Mouse (Mus musculus): ENCODE results near the gene Por. TPM values are rescaled to one million over a fixed set of nuclear protein-coding genes. Genes with fewer than 3 reads are reported as not detected.

The Por gene
- polyA plus RNA-seq (2015; fragmentation: Nextera tagmentation; extraction: Ambion mirVana), result 89.7 and 93.5 TPM in 2 replicates

- no peak within 1 kb of the TSS for H3K9ac ChIP-seq
- 26% methylated on average over 9 of the region's 9 CpGs for WGBS
- H3K36me3 ChIP-seq, result no peaks in the 10 kb centered on the region
- H3K27ac ChIP-seq, result no peak within 1 kb of the TSS
- no peaks in the 10 kb centered on the region for H3K27me3 ChIP-seq
- H3K4me3 ChIP-seq, result no peak within 1 kb of the TSS
- H3K4me2 ChIP-seq (replicated peaks), result no peak within 1 kb of the TSS
- H3K4me1 ChIP-seq, result peaks cover 12% of the 10 kb centered on the region
- H3K9me3 ChIP-seq, result peaks cover 9% of the 10 kb centered on the region
- ATAC-seq (ENCODE audit: low FRiP score, low read depth), result no peak
These were observed at the start of gene Por for GRCm38 (mm10) chr5:135669741-135670275. Por (plus strand) TSS chr5:135670033.

- ATAC-seq (ENCODE audit: low FRiP score, low read depth), result no peak
- Histone ChIP-seq H3K4me2 (replicated peaks) (no peak overlapping the region), H3K27me3 (no peaks in the 10 kb centered on the region), H3K36me3 (no peaks in the 10 kb centered on the region), H3K27ac (no peak overlapping the region), H3K9me3 (no peaks in the 10 kb centered on the region), H3K9ac (no peak overlapping the region), H3K4me1 (no peaks in the 10 kb centered on the region), H3K4me3 (no peak overlapping the region)
- 83% methylated on average over 9 of the region's 9 CpGs for WGBS
These were observed 49.3 kb upstream of the Por start for GRCm38 (mm10) chr5:135620526-135620925.

GRCm38 (mm10) chr5:135621725-135622124, 48.1 kb upstream of the Por start:
- Histone ChIP-seq H3K4me3 (no peak overlapping the region), H3K36me3 (no peaks in the 10 kb centered on the region), H3K27ac (no peak overlapping the region), H3K4me2 (replicated peaks) (no peak overlapping the region), H3K27me3 (no peaks in the 10 kb centered on the region), H3K9ac (no peak overlapping the region), H3K4me1 (no peaks in the 10 kb centered on the region), H3K9me3 (no peaks in the 10 kb centered on the region)
- no peak for ATAC-seq (ENCODE audit: low FRiP score, low read depth)
- 84% methylated on average over 10 of the region's 10 CpGs for WGBS

GRCm38 (mm10) chr5:135623006-135623563, 46.7 kb upstream of the Por start:
- no peak overlapping the region for H3K9ac ChIP-seq
- H3K27me3 ChIP-seq, result no peaks in the 10 kb centered on the region
- H3K4me1 ChIP-seq, result no peaks in the 10 kb centered on the region
- H3K4me2 ChIP-seq (replicated peaks), result no peak overlapping the region
- WGBS, result 83% methylated on average over 18 of the region's 18 CpGs
- ATAC-seq (ENCODE audit: low FRiP score, low read depth), result no peak
- H3K36me3 ChIP-seq, result no peaks in the 10 kb centered on the region
- H3K27ac ChIP-seq, result no peak overlapping the region
- no peaks in the 10 kb centered on the region for H3K9me3 ChIP-seq
- H3K4me3 ChIP-seq, result no peak overlapping the region

GRCm38 (mm10) chr5:135628916-135629315, 40.9 kb upstream of the Por start:
- no peak overlapping the region for H3K9ac ChIP-seq
- no peaks in the 10 kb centered on the region for H3K9me3 ChIP-seq
- no peak for ATAC-seq (ENCODE audit: low FRiP score, low read depth)
- peaks cover 10% of the 10 kb centered on the region for H3K4me1 ChIP-seq
- H3K27ac ChIP-seq, result no peak overlapping the region
- H3K4me2 ChIP-seq (replicated peaks), result no peak overlapping the region
- no peaks in the 10 kb centered on the region for H3K36me3 ChIP-seq
- 47% methylated on average over 10 of the region's 10 CpGs for WGBS
- H3K27me3 ChIP-seq, result no peaks in the 10 kb centered on the region
- H3K4me3 ChIP-seq, result no peak overlapping the region

GRCm38 (mm10) chr5:135629401-135629800, 40.4 kb upstream of the Por start:
- Histone ChIP-seq H3K9me3 (no peaks in the 10 kb centered on the region), H3K4me3 (no peak overlapping the region), H3K4me1 (peaks cover 12% of the 10 kb centered on the region), H3K27ac (no peak overlapping the region), H3K27me3 (no peaks in the 10 kb centered on the region), H3K36me3 (no peaks in the 10 kb centered on the region), H3K4me2 (replicated peaks) (no peak overlapping the region), H3K9ac (no peak overlapping the region)
- no peak for ATAC-seq (ENCODE audit: low FRiP score, low read depth)
- WGBS, result 82% methylated on average over 3 of the region's 3 CpGs

- no peak overlapping the region for H3K27ac ChIP-seq
- 34% methylated on average over 3 of the region's 3 CpGs for WGBS
These were observed 39.2 kb upstream of the Por start for GRCm38 (mm10) chr5:135630598-135630997.

GRCm38 (mm10) chr5:135632117-135632796, 37.6 kb upstream of the Por start, which contains the start of gene Rhbdd2:
Rhbdd2 (plus strand) TSS chr5:135632618.
- H3K4me2 ChIP-seq (replicated peaks), result peak within 1 kb of the TSS; percentile 75
- H3K4me1 ChIP-seq, result peaks cover 12% of the 10 kb centered on the region
- WGBS, result 12% methylated on average over 30 of the region's 30 CpGs
- no peaks in the 10 kb centered on the region for H3K9me3 ChIP-seq
- H3K4me3 ChIP-seq, result peak within 1 kb of the TSS; percentile 84
- H3K27ac ChIP-seq, result peak within 1 kb of the TSS; percentile 69; the same call in 1 of the 2 replicates
- H3K9ac ChIP-seq, result peak within 1 kb of the TSS; percentile 83
- no peaks in the 10 kb centered on the region for H3K27me3 ChIP-seq
- peak; percentile 99 for ATAC-seq (ENCODE audit: low FRiP score, low read depth)
- peaks cover 23% of the 10 kb centered on the region for H3K36me3 ChIP-seq

More at GRCm38 (mm10) chr5:135630598-135630997, 39.2 kb upstream of the Por start:
- Histone ChIP-seq H3K4me3 (no peak overlapping the region), H3K27me3 (no peaks in the 10 kb centered on the region), H3K4me1 (peaks cover 12% of the 10 kb centered on the region), H3K36me3 (peaks cover 7% of the 10 kb centered on the region), H3K9me3 (no peaks in the 10 kb centered on the region), H3K9ac (no peak overlapping the region), H3K4me2 (replicated peaks) (no peak overlapping the region)
- no peak for ATAC-seq (ENCODE audit: low FRiP score, low read depth)

GRCm38 (mm10) chr5:135632797-135633144, 37.1 kb upstream of the Por start:
- WGBS, result 0% methylated on average over 21 of the region's 21 CpGs
- Histone ChIP-seq H3K9ac (peak overlapping the region; percentile 83), H3K9me3 (no peaks in the 10 kb centered on the region)

GRCm38 (mm10) chr5:135639760-135640458, 29.9 kb upstream of the Por start:
- no peaks in the 10 kb centered on the region for H3K27me3 ChIP-seq
- no peak overlapping the region for H3K9ac ChIP-seq
- no peaks in the 10 kb centered on the region for H3K4me1 ChIP-seq
- no peak for ATAC-seq (ENCODE audit: low FRiP score, low read depth)
- H3K36me3 ChIP-seq, result peaks cover 75% of the 10 kb centered on the region
- WGBS, result 78% methylated on average over 7 of the region's 7 CpGs
- H3K4me2 ChIP-seq (replicated peaks), result no peak overlapping the region
- no peak overlapping the region; the same call in 1 of the 2 replicates for H3K27ac ChIP-seq
- H3K9me3 ChIP-seq, result no peaks in the 10 kb centered on the region
- H3K4me3 ChIP-seq, result no peak overlapping the region

More at GRCm38 (mm10) chr5:135632797-135633144, 37.1 kb upstream of the Por start:
- H3K4me2 ChIP-seq (replicated peaks), result peak overlapping the region; percentile 75
- H3K27ac ChIP-seq, result peak overlapping the region; percentile 69; the same call in 1 of the 2 replicates
- peaks cover 12% of the 10 kb centered on the region for H3K4me1 ChIP-seq
- no peaks in the 10 kb centered on the region for H3K27me3 ChIP-seq
- ATAC-seq (ENCODE audit: low FRiP score, low read depth), result peak; percentile 79; the same call in 1 of the 2 replicates
- peaks cover 28% of the 10 kb centered on the region for H3K36me3 ChIP-seq
- peak overlapping the region; percentile 84 for H3K4me3 ChIP-seq

- no peak for ATAC-seq (ENCODE audit: low FRiP score, low read depth)
- H3K27ac ChIP-seq, result no peak overlapping the region
- H3K4me2 ChIP-seq (replicated peaks), result no peak overlapping the region
- H3K4me3 ChIP-seq, result no peak overlapping the region
- H3K9ac ChIP-seq, result no peak overlapping the region
- H3K4me1 ChIP-seq, result no peaks in the 10 kb centered on the region
- 80% methylated on average over 6 of the region's 6 CpGs for WGBS
- no peaks in the 10 kb centered on the region for H3K27me3 ChIP-seq
- no peaks in the 10 kb centered on the region for H3K9me3 ChIP-seq
- peaks cover 70% of the 10 kb centered on the region for H3K36me3 ChIP-seq
These were observed 29.4 kb upstream of the Por start for GRCm38 (mm10) chr5:135640459-135640789.

- WGBS, result 100% methylated on average over 1 of the region's 1 CpGs
- Histone ChIP-seq H3K9me3 (no peaks in the 10 kb centered on the region), H3K27me3 (no peaks in the 10 kb centered on the region), H3K4me1 (no peaks in the 10 kb centered on the region), H3K36me3 (peaks cover 64% of the 10 kb centered on the region), H3K9ac (no peak overlapping the region), H3K4me3 (no peak overlapping the region), H3K4me2 (replicated peaks) (no peak overlapping the region), H3K27ac (no peak overlapping the region)
- ATAC-seq (ENCODE audit: low FRiP score, low read depth), result no peak
These were observed 28.8 kb upstream of the Por start for GRCm38 (mm10) chr5:135641028-135641427.
